Mouse (Mus musculus): ENCODE measurements around the gene Zfp758.

The Zfp758 gene

DNA sequence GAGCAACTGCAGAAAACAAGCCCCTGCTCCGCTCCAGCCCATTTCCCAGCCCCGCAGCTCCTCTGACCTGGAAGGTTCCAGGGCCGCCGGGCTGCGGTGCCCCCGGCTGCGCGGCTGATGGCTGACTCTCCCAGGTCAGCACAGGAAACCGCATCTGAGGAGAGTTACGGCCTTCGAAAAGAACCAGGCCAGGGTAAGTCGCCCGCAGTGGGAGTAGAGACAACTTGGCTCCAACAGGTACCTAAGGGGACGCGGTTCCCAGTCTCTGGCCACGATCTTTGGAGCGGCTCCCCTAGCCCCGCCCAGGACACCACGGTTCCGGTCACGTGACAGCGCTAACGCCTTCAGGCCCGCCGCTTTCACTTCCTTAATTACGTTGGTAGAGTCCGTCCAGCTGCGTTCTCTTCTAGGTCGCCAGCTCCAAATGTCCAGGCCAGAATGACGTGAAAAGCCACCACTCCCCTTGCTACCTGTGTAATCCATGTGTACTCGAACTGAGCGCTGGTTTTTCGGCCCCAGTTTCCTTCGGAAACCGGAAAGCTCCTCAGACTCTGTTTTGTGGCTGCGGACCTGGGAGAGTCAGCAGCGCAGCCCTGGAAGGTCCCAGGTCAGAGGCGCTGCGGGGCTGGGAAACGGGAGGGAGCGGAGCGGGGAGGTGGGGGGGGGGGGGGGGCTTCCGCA lies at the start of gene Zfp758, which contains the start of gene Zfp944:
Gene Zfp758, plus strand, starts transcription at position 353 of the 681 bp plus-strand sequence.
Gene Zfp944, minus strand, starts transcription at position 300 of the 681 bp plus-strand sequence.
- in situ Hi-C loops (cut with MboI, MseI): loop anchor here in 1 of 2 experiments (10.0 to 25.0 kb wide), 2 partner anchors 396 to 1176 kb away; partner anchors contain the start of genes Zfp942 and Zfp943

DNA sequence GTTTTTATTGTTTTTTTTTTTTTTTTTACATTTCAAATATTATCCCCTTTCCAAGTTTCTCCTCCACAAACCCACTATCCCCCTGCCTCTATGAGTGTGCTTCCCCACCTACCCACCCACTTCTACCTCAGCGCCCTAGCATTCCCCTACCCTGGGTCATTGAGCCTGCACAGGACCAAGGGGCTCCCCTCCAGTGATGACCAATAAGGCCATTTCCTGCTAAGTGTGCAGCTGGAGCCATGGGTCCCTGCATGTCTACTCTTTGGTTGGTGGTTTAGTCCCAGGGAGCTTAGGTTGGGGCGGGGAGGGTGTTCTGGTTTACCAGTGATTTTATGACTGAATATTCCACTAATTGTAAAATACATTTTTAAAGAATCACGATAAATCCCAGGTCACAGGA lies 47.0 kb upstream of the Zfp758 start:
- in situ Hi-C loops (cut with MboI, MseI): loop anchor here (5.0 to 10.0 kb wide), 2 partner anchors 92 to 99 kb away; no protein-coding TSS in a partner anchor

DNA sequence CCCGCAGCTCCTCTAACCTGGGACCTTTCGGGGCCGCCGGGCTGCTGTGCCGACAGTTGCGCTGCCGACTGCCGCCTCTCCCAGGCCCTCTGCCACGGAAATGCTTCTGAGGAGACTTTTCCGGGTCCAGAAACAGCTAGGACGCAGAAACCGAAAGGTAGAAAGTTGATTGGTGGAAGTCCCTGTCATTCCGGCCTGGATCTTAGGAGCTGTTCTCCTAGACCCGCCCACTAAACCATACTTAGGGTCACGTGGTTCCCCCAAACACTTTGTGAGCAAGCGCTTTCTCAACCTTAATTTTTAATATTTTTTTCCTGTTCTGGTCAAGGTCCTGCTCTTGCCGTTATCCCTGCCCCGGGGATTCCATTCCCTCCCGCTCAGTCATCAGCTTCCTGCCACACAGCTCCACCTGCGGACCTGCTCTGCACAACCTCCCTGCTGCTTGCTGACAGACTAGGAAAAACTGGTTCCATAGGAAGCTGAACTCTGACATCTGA lies 46.5 kb upstream of the Zfp758 start, which contains the start of gene CT030661.1:
Gene CT030661.1, minus strand, starts transcription at position 108 of the 497 bp plus-strand sequence.
- in situ Hi-C loops (cut with MboI, MseI): loop anchor here (5.0 to 10.0 kb wide), 2 partner anchors 92 to 100 kb away; no protein-coding TSS in a partner anchor

- in situ Hi-C loops (cut with MboI, MseI): loop anchor here in 1 of 2 experiments (10.0 kb wide), 1 partner anchor 100 kb away; no protein-coding TSS in a partner anchor
These were observed 46.0 kb upstream of the Zfp758 start for GRCm38 (mm10) chr17:22315247-22315646.

DNA sequence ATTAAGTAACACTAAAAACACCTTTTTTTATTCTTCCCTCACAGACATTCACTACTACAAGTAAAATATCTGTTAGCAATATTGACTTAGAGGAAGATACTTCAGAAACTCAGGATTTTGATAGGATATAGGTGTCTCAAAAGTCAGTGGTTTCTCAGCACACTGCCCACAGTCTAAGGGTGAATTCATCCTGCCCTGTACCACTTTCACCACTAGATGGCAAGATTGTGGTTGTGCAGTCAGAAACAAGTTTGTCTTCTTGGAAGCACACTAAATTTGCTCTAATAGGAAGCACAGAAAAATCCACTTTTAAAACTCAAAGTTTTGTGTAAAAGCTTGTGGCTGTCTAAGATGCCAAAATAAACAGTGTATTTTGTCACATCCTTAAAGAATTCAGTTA lies 8.5 kb upstream of the Zfp758 start:
- in situ Hi-C loops (cut with MboI, MseI): loop anchor here in 1 of 2 experiments (25.0 kb wide), 1 partner anchor 1185 kb away; no protein-coding TSS in a partner anchor

- in situ Hi-C loops (cut with MboI, MseI): loop anchor here in 1 of 2 experiments (10.0 to 25.0 kb wide), 2 partner anchors 396 to 1177 kb away; partner anchors contain the start of genes Zfp942 and Zfp943
These were observed 681 bp upstream of the Zfp758 start for GRCm38 (mm10) chr17:22360572-22360971.

DNA sequence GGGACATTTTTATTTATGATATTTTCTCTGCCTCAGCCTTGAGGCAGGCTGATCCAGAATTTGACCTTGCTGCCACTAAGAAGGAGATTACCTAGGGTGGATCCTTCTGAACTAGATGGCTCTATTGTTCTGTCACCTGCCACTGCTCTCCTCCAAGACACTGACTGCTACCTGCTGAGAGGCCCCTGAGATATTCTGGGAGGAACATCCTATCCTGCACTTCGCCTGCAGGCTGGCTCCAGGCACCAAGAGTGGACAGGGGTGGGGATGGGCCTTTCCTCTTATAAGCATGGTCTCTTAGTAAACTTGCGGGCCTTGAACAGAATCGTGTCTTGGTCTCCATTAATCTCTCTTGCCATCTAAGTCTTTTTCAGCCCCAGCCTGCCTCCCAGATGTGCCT lies 2.6 kb downstream of the Zfp758 start:
- in situ Hi-C loops (cut with MboI, MseI): loop anchor here in 1 of 2 experiments (10.0 to 25.0 kb wide), 2 partner anchors 399 to 1173 kb away; partner anchors contain the start of genes Zfp942 and Zfp943

DNA sequence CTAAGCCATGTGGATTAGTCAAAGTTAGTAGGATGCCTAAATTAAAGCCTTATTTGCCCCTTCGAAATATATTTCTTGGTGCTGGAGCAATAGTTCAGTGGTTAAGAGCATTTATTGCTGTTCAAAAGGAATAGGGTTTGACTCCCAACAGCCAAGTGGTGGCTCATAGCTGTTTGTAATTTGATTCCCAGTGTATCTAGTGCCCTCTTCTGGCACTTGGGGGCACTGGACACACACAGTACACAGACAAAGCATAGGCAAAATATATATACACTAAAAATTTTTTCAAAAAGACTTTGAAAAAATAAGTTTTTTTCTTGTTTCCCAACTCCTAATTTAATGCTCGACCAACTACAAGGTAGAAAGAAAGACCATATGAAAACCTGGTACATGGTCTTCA lies 49.5 kb downstream of the Zfp758 start:
- in situ Hi-C loops (cut with MboI, MseI): loop anchor here (5.0 kb wide), 1 partner anchor 323 kb away; no protein-coding TSS in a partner anchor

- in situ Hi-C loops (cut with MboI, MseI): no loop called here
These were observed 56.3 kb downstream of the Zfp758 start for GRCm38 (mm10) chr17:22417510-22417909.

DNA sequence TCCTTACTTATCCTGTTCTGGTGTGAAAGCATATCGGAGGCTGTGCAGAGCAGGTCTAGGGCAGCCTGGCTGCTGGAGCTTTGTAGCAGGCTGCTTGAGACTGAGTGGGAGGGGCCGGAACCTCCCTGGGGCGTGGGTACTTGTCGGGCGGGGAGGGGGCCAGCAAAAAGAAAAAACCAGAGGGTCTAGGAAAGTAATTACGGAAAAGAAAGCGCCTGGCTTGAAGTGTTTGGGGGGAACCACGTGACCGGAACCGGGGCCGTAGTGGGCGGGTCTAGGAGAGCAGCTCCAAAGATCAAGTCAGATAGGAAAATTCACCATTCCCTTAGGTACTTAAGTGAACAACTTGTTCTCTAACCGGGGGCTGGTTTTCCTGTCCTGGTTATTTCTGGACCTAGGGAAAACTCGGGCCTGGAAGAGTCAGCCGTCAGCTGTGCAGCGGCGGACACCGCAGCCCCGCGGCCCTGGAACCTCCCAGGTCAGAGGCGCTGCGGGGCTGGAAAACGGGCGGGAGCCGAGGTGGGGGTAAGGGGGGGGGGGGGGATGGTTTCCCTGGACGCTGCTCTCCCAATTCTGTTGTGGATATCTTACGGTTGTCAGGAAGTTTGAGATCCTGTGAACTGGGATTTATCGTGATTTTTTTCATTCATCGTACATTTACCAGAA lies 62.8 kb downstream of the Zfp758 start, which contains the start of gene Zfp946:
Gene Zfp946, plus strand, starts transcription at position 271 of the 666 bp plus-strand sequence.
- in situ Hi-C loops (cut with MboI, MseI): loop anchor here (10.0 kb wide), 3 partner anchors 321 to 771 kb away; partner anchors contain the start of genes Zfp40 (in 1 of the 2), Zfp942 (in 1 of the 2) and Zfp943 (in 1 of the 2)

DNA sequence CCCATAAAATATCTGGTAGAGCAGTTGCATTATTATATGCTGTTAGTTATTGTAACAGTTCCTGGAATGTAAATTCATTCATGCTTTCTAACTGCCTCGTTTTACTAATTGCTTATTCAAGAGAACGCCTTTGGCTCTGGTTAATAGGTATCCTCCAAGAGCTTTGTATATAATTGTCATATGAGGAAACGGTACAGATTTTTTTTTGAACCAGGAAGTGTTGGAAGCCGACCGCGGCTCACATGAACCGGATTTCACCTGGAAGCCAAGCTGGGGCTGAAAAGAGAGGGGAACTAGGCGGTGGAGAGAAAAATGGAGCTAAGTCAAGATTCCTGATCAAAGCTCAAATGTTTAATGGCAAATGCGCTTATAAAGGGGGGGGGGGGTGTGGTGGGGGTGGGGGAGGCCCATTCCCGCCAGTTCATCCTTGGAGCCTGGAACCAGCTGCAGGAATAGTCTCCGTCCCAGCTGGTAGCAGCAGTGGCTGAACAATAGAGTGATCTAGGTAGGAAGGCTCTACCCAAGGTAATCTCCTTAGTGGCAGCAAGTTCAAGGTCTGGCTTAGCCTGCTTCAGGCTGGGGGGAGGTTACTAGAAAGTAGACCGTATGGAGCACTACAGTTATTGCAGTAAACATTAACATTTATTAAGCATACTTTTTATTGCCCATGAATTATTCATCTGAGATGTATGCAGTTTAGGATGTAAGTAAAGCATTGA lies 63.5 kb downstream of the Zfp758 start:
- in situ Hi-C loops (cut with MboI, MseI): loop anchor here (10.0 kb wide), 3 partner anchors 320 to 770 kb away; partner anchors contain the start of genes Zfp40 (in 1 of the 2), Zfp942 (in 1 of the 2) and Zfp943 (in 1 of the 2)

All from T-helper 17 cell (primary cell).